Mouse (Mus musculus): Measurements from ENCODE around the gene Plekhj1. TPM values are rescaled to one million over a fixed set of nuclear protein-coding genes. Genes with fewer than 3 reads are reported as not detected.

Gene Plekhj1
- total and polyA plus RNA-seq, 2 experiments from 2014 or later: 74.4 to 99.4 TPM

DNA sequence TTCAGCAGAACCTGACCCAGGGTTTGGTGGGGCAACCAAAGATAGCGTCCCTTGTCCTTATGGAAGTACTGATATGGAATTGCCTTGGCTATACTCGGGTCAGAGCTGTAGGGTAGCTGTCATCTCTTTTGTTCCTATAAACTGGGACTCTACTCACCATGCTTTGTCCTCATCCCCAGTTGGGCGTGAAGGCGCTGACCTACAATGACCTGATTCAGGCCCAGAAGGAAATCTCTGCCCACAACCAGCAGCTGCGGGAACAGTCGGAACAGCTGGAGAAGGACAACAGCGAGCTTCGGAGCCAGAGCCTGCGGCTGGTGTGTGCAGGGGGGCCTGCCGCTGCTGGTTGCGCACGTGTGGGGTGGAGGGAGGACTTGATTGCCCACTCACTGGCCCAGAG lies 13.6 kb downstream of the Plekhj1 start:
- Histone ChIP-seq H3K4me3 (ENCODE audit: low read length) (no peak overlapping the region), H3K36me3 (ENCODE audit: insufficient read depth, low read length) (peaks cover 93% of the 10 kb centered on the region), H3K9me3 (ENCODE audit: low read length) (no peaks in the 10 kb centered on the region), H3K9ac (replicated peaks; ENCODE audit: low read length) (no peak overlapping the region), H3K4me2 (ENCODE audit: low read depth, low read length) (no peak overlapping the region), H3K4me1 (ENCODE audit: insufficient read depth, low read length) (no peaks in the 10 kb centered on the region), H3K27me3 (ENCODE audit: insufficient read depth, low read length) (no peaks in the 10 kb centered on the region), H3K27ac (no peak overlapping the region)
- no peak for ATAC-seq
- no peak for TF ChIP-seq CTCF (IDR thresholded peaks at IDR 0.05; ENCODE audit: low read depth)
- 51% methylated on average over 12 of the region's 12 CpGs for WGBS
- no peak for DNase-seq (ENCODE audit: low spot score)

DNA sequence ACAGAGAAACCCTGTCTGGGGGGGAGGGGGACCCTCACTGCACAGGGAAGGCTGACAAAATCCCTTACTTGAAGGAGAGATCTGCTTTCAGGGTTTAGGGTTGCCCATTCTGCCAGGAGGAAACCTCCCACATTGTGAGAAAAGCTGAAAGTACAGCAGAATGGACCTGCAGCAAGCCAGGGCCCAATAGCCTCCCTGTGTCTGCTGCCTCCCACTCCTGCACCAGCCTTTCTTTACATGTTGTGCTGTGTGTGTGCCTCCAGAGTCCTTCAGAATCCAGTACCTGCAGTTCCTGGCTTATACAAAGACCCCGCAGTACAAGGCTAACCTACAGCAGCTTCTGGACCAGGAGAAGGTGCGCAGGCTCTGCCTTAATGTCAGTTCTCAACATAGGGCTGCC lies 14.1 kb downstream of the Plekhj1 start:
- ATAC-seq (no peak), DNase-seq (ENCODE audit: low spot score) (no peak)
- H3K9ac ChIP-seq (replicated peaks; ENCODE audit: low read length): no peak overlapping the region
- no peak for TF ChIP-seq CTCF (IDR thresholded peaks at IDR 0.05; ENCODE audit: low read depth)
- H3K4me3 ChIP-seq (ENCODE audit: low read length): no peak overlapping the region
- no peaks in the 10 kb centered on the region for H3K27me3 ChIP-seq (ENCODE audit: insufficient read depth, low read length)
- no peak overlapping the region for H3K4me2 ChIP-seq (ENCODE audit: low read depth, low read length)
- H3K36me3 ChIP-seq (ENCODE audit: insufficient read depth, low read length): peaks cover 96% of the 10 kb centered on the region
- no peaks in the 10 kb centered on the region for H3K4me1 ChIP-seq (ENCODE audit: insufficient read depth, low read length)
- 89% methylated on average over 2 of the region's 2 CpGs for WGBS
- no peak overlapping the region for H3K27ac ChIP-seq
- H3K9me3 ChIP-seq (ENCODE audit: low read length): no peaks in the 10 kb centered on the region

DNA sequence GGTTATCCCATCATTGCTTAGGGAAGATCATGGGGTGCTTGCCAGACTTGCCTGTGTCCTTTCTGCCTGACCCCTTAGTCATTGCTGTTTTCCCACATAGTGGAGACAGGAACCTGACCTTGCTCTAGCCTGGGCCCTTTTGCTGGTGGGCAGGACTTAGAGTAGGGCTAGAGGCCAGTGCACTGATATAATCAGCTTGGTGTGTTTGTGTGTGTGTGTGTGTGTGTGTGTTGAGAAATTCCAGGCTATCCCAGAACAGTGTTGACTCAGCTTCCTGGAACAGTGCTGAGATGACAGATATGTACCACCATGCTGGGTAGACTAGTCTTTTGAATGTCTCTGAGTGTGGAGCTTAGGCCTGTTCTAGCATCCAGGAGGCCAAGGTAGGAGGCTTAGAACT lies 18.9 kb downstream of the Plekhj1 start:
- Histone ChIP-seq H3K4me1 (ENCODE audit: insufficient read depth, low read length) (no peaks in the 10 kb centered on the region), H3K36me3 (ENCODE audit: insufficient read depth, low read length) (peaks cover 87% of the 10 kb centered on the region), H3K9ac (replicated peaks; ENCODE audit: low read length) (no peak overlapping the region), H3K27me3 (ENCODE audit: insufficient read depth, low read length) (no peaks in the 10 kb centered on the region), H3K27ac (no peak overlapping the region), H3K4me2 (ENCODE audit: low read depth, low read length) (no peak overlapping the region), H3K9me3 (ENCODE audit: low read length) (no peaks in the 10 kb centered on the region), H3K4me3 (ENCODE audit: low read length) (no peak overlapping the region)
- DNase-seq (ENCODE audit: low spot score): no peak
- ATAC-seq: no peak
- TF ChIP-seq CTCF (IDR thresholded peaks at IDR 0.05; ENCODE audit: low read depth): no peak

DNA sequence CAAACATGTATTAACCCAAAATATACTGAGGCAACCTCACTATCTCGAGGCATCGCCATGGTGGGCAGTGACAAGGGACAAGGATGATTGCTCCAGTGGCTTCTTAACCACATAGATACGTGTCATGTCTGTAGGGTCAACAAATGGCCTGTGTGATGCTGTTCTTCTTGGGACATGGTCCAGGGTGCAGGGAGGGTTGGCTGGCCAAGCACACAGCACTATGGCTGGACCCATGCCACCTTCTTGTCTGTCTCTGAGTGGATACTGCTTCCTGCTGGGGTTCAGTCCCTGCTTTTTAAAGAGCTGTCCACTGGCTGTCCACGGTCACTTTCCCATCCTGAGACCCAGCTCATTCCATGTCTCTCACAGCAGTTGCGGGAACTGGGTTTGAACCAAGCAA lies 21.3 kb downstream of the Plekhj1 start:
- no peak for ATAC-seq
- TF ChIP-seq CTCF (IDR thresholded peaks at IDR 0.05; ENCODE audit: low read depth): no peak
- no peaks in the 10 kb centered on the region for H3K9me3 ChIP-seq (ENCODE audit: low read length)
- no peak overlapping the region for H3K9ac ChIP-seq (replicated peaks; ENCODE audit: low read length)
- no peak for DNase-seq (ENCODE audit: low spot score)
- H3K27me3 ChIP-seq (ENCODE audit: insufficient read depth, low read length): no peaks in the 10 kb centered on the region
- H3K36me3 ChIP-seq (ENCODE audit: insufficient read depth, low read length): peaks cover 84% of the 10 kb centered on the region
- no peak overlapping the region for H3K4me2 ChIP-seq (ENCODE audit: low read depth, low read length)
- no peak overlapping the region for H3K4me3 ChIP-seq (ENCODE audit: low read length)
- WGBS: 89% methylated on average over 5 of the region's 5 CpGs
- no peak overlapping the region for H3K27ac ChIP-seq
- H3K4me1 ChIP-seq (ENCODE audit: insufficient read depth, low read length): no peaks in the 10 kb centered on the region

DNA sequence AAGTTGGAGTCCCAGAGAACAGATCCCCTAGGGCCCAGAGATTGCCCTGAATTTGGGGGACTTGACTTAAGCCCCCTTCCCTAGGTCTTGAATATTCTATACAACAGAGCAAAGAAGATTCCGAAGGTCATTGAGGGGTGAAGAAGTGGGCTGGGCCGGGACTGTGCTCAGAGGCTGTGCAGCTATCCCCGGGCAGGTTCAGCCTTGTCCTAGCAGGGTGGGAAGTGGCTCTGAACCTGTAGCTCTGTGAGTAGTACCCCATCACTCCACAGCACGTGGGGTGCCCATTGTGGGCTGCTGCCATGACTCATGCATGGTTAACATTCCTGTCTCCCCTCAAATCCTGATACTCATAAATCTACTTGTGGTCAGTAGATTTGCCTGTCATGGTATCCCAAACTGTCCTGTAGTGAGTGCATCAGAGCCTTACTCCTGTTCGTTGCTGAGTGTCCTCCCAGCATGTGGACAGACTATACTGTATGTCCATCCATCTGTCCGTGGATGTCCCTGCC lies 22.0 kb downstream of the Plekhj1 start:
- no peak overlapping the region for H3K27ac ChIP-seq
- no peak for ATAC-seq
- peaks cover 84% of the 10 kb centered on the region for H3K36me3 ChIP-seq (ENCODE audit: insufficient read depth, low read length)
- no peak for TF ChIP-seq CTCF (IDR thresholded peaks at IDR 0.05; ENCODE audit: low read depth)
- H3K27me3 ChIP-seq (ENCODE audit: insufficient read depth, low read length): no peaks in the 10 kb centered on the region
- H3K4me1 ChIP-seq (ENCODE audit: insufficient read depth, low read length): no peaks in the 10 kb centered on the region
- no peaks in the 10 kb centered on the region for H3K9me3 ChIP-seq (ENCODE audit: low read length)
- DNase-seq (ENCODE audit: low spot score): no peak
- no peak overlapping the region for H3K4me2 ChIP-seq (ENCODE audit: low read depth, low read length)
- 89% methylated on average over 6 of the region's 6 CpGs for WGBS
- H3K4me3 ChIP-seq (ENCODE audit: low read length): no peak overlapping the region
- no peak overlapping the region for H3K9ac ChIP-seq (replicated peaks; ENCODE audit: low read length)

DNA sequence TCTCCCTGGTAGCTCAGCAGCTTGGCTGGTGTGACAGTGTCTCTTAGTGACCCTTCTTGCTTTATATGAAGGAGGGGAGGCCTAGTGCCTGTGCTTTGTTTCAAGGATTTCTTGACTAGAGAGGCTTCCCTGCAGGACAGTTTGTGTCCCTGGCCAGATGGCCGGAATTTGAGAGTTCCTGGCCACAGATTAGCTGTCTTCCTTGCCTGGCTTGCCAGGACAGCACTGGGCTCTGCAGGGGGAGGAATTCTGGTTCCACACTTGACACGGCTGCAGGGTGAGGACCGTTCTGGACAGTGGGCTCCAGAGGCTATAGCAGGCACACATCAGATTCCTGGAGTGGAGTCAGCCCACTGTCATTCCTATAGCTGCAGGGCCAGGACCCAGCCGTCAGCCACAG lies 22.7 kb downstream of the Plekhj1 start:
- no peak overlapping the region for H3K4me2 ChIP-seq (ENCODE audit: low read depth, low read length)
- no peaks in the 10 kb centered on the region for H3K9me3 ChIP-seq (ENCODE audit: low read length)
- no peaks in the 10 kb centered on the region for H3K4me1 ChIP-seq (ENCODE audit: insufficient read depth, low read length)
- peaks cover 85% of the 10 kb centered on the region for H3K36me3 ChIP-seq (ENCODE audit: insufficient read depth, low read length)
- ATAC-seq (no peak), DNase-seq (ENCODE audit: low spot score) (no peak)
- no peak for TF ChIP-seq CTCF (IDR thresholded peaks at IDR 0.05; ENCODE audit: low read depth)
- H3K27me3 ChIP-seq (ENCODE audit: insufficient read depth, low read length): no peaks in the 10 kb centered on the region
- 78% methylated on average over 4 of the region's 4 CpGs for WGBS
- H3K4me3 ChIP-seq (ENCODE audit: low read length): no peak overlapping the region
- peak overlapping the region; percentile 28; the same call in 1 of the 2 replicates for H3K9ac ChIP-seq (replicated peaks; ENCODE audit: low read length)
- peak overlapping the region; percentile 73; the same call in 1 of the 2 replicates for H3K27ac ChIP-seq

DNA sequence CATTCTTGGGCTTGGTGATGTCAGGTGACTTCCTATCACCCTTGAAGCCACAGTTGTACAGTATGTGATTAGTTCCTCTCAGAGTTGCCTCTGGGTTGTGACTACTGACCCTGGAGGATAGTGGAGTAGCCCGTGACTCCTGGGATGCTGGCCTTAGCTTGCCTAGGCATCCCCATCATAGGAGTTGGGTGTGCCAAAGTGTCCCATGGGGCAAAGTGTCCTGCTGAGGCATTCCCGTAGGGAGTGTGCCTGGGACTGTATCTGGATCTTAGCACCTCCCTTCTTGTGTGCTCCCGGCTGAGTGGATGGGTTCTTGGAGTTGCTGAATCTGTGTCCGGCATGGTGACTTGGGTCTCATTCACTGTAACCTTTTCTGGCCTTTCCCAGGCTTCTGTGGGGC lies 23.4 kb downstream of the Plekhj1 start:
- DNase-seq (ENCODE audit: low spot score): no peak
- Histone ChIP-seq H3K36me3 (ENCODE audit: insufficient read depth, low read length) (peaks cover 85% of the 10 kb centered on the region), H3K27ac (peak overlapping the region; percentile 73), H3K27me3 (ENCODE audit: insufficient read depth, low read length) (no peaks in the 10 kb centered on the region), H3K4me3 (ENCODE audit: low read length) (no peak overlapping the region), H3K9me3 (ENCODE audit: low read length) (no peaks in the 10 kb centered on the region), H3K4me1 (ENCODE audit: insufficient read depth, low read length) (no peaks in the 10 kb centered on the region), H3K4me2 (ENCODE audit: low read depth, low read length) (no peak overlapping the region), H3K9ac (replicated peaks; ENCODE audit: low read length) (no peak overlapping the region)
- 91% methylated on average over 4 of the region's 4 CpGs for WGBS
- ATAC-seq: peak; percentile 12; the same call in 1 of the 2 replicates
- TF ChIP-seq CTCF (IDR thresholded peaks at IDR 0.05; ENCODE audit: low read depth): no peak
